Mouse (Mus musculus) heart, postnatal 0 days (tissue): ENCODE results near the gene Trpv3. TPM values are rescaled to one million over a fixed set of nuclear protein-coding genes. Genes with fewer than 3 reads are reported as not detected.

Experiments
- ATAC-seq: fragments of 200-750 bp; cut with Nextera tagmentation; 2 replicates; pipeline ENCODE4 v1.8.0; 2017; ENCODE audit warnings: low read depth, moderate number of reproducible peaks, moderate library complexity; ENCODE audit not compliant: insufficient read depth
- DNase-seq: peaks from one replicate; pipeline ENCODE4 v3.0.0-alpha.2; 2016; ENCODE audit warnings: low spot score
- H3K27ac ChIP-seq: fragments of 300-500 bp; sonication (generic); 2 replicates; pipeline ENCODE4 v1.5.1; 2014; ENCODE audit warnings: low read depth, mild to moderate bottlenecking
- H3K27me3 ChIP-seq: fragments of 300-500 bp; sonication (generic); 2 replicates; pipeline ENCODE4 v1.6.1; 2014; ENCODE audit warnings: low read length, mixed read lengths; ENCODE audit not compliant: control insufficient read depth, insufficient read depth
- H3K36me3 ChIP-seq: fragments of 300-500 bp; sonication (generic); replicated peaks from 2 replicates; pipeline ENCODE4 v1.6.1; 2014; ENCODE audit warnings: low read length, mixed read lengths; ENCODE audit not compliant: control insufficient read depth, insufficient read depth
- H3K4me1 ChIP-seq: fragments of 300-500 bp; sonication (generic); 2 replicates; pipeline ENCODE4 v1.6.1; 2014; ENCODE audit warnings: antibody characterized with exemption; ENCODE audit not compliant: control insufficient read depth, insufficient read depth
- H3K4me2 ChIP-seq: fragments of 300-500 bp; sonication (generic); 2 replicates; pipeline ENCODE4 v1.6.1; 2014; ENCODE audit warnings: low read depth, mild to moderate bottlenecking, low read length, moderate library complexity
- H3K4me3 ChIP-seq: fragments of 300-500 bp; sonication (generic); 2 replicates; pipeline ENCODE4 v1.5.1; 2014; ENCODE audit warnings: low read depth, low read length
- H3K9ac ChIP-seq: fragments of 300-500 bp; sonication (generic); replicated peaks from 2 replicates; pipeline ENCODE4 v1.6.1; 2014; ENCODE audit warnings: low read depth, low read length, mixed read lengths
- H3K9me3 ChIP-seq: fragments of 300-500 bp; sonication (generic); replicated peaks from 2 replicates; pipeline ENCODE4 v1.6.1; 2016; ENCODE audit warnings: low read length; ENCODE audit not compliant: control insufficient read depth
- CTCF ChIP-seq: IDR thresholded peaks from 2 replicates; pipeline ENCODE4 v1.5.1; 2016; ENCODE audit warnings: antibody characterized with exemption, control low read depth, low read depth
- EP300 ChIP-seq: IDR thresholded peaks from 2 replicates; pipeline ENCODE4 v1.6.1; 2016; ENCODE audit warnings: antibody characterized with exemption, low read depth
- WGBS: fragments of 180-500 bp; shearing (Covaris S2); extraction: QIAGEN DNeasy Blood & Tissue Kit; methylation state at CpG from one replicate; pipeline ENCODE4 v1.1.7; 2014; 5-methylcytosine and 5-hydroxymethylcytosine counted together
- polyA plus RNA-seq: library from polyadenylated mRNA; unstranded; fragments of >200 nt; fragmentation: Nextera tagmentation; extraction: Ambion mirVana; gene quantifications from 2 replicates; pipeline ENCODE4 v1.2.1, GENCODE M21; 2015
- total RNA-seq: library from RNA; depleted of rRNA; stranded (reverse); fragments of >200 nt; gene quantifications from 2 replicates; pipeline ENCODE4 v1.2.3, GENCODE M21; 2014; ENCODE audit warnings: low replicate concordance

The Trpv3 gene
- total and polyA plus RNA-seq, 2 experiments from 2014 or later, result 0.04 to 0.07 TPM

GRCm38 (mm10) chr11:73228881-73229280, 38.3 kb upstream of the Trpv3 start:
- DNase-seq (no peak), ATAC-seq (no peak)
- H3K36me3 ChIP-seq, result no peaks in the 10 kb centered on the region
- H3K4me1 ChIP-seq, result no peaks in the 10 kb centered on the region
- H3K9me3 ChIP-seq, result no peaks in the 10 kb centered on the region
- no peak for TF ChIP-seq CTCF
- no peak overlapping the region for H3K4me2 ChIP-seq
- WGBS, result 75% methylated on average over 5 of the region's 5 CpGs
- H3K9ac ChIP-seq, result no peak overlapping the region
- H3K27ac ChIP-seq, result no peak overlapping the region
- no peaks in the 10 kb centered on the region for H3K27me3 ChIP-seq
- no peak overlapping the region for H3K4me3 ChIP-seq

GRCm38 (mm10) chr11:73230081-73230480, 37.1 kb upstream of the Trpv3 start:
- 81% methylated on average over 5 of the region's 5 CpGs for WGBS
- Histone ChIP-seq H3K4me1 (no peaks in the 10 kb centered on the region), H3K9me3 (no peaks in the 10 kb centered on the region), H3K4me2 (no peak overlapping the region), H3K9ac (no peak overlapping the region), H3K27ac (no peak overlapping the region), H3K27me3 (no peaks in the 10 kb centered on the region), H3K4me3 (no peak overlapping the region), H3K36me3 (no peaks in the 10 kb centered on the region)
- TF ChIP-seq EP300, result no peak
- TF ChIP-seq CTCF, result no peak
- no peak for ATAC-seq
- no peak for DNase-seq

- no peak for ATAC-seq
- Histone ChIP-seq H3K9me3 (no peaks in the 10 kb centered on the region), H3K36me3 (no peaks in the 10 kb centered on the region), H3K4me3 (no peak overlapping the region), H3K27ac (no peak overlapping the region), H3K27me3 (no peaks in the 10 kb centered on the region), H3K9ac (no peak overlapping the region), H3K4me2 (no peak overlapping the region), H3K4me1 (no peaks in the 10 kb centered on the region)
- TF ChIP-seq EP300 (no peak), CTCF (no peak)
- 54% methylated on average over 2 of the region's 2 CpGs for WGBS
- DNase-seq, result no peak
These were observed 34.7 kb upstream of the Trpv3 start for GRCm38 (mm10) chr11:73232513-73232912.

GRCm38 (mm10) chr11:73233992-73234391, 33.2 kb upstream of the Trpv3 start, which contains the start of gene Trpv1:
TSS of gene Trpv1 (plus strand) at chr11:73234292.
- no peaks in the 10 kb centered on the region for H3K4me1 ChIP-seq
- 77% methylated on average over 5 of the region's 5 CpGs for WGBS
- no peak within 1 kb of the TSS for H3K4me2 ChIP-seq
- H3K4me3 ChIP-seq, result no peak within 1 kb of the TSS
- no peaks in the 10 kb centered on the region for H3K27me3 ChIP-seq
- TF ChIP-seq EP300 (no peak), CTCF (no peak)
- H3K9ac ChIP-seq, result no peak within 1 kb of the TSS
- H3K27ac ChIP-seq, result no peak within 1 kb of the TSS
- no peak for ATAC-seq
- H3K9me3 ChIP-seq, result no peaks in the 10 kb centered on the region
- DNase-seq, result no peak
- H3K36me3 ChIP-seq, result no peaks in the 10 kb centered on the region

GRCm38 (mm10) chr11:73235990-73236701, 31.0 kb upstream of the Trpv3 start:
- DNase-seq (peak; percentile 53), ATAC-seq (peak; percentile 82)
- no peaks in the 10 kb centered on the region for H3K9me3 ChIP-seq
- H3K9ac ChIP-seq, result no peak overlapping the region
- TF ChIP-seq EP300 (no peak), CTCF (no peak)
- H3K27ac ChIP-seq, result peak overlapping the region; percentile 84
- 18% methylated on average over 5 of the region's 5 CpGs for WGBS
- H3K4me1 ChIP-seq, result no peaks in the 10 kb centered on the region
- H3K4me3 ChIP-seq, result no peak overlapping the region
- no peaks in the 10 kb centered on the region for H3K36me3 ChIP-seq
- no peaks in the 10 kb centered on the region for H3K27me3 ChIP-seq
- no peak overlapping the region for H3K4me2 ChIP-seq

GRCm38 (mm10) chr11:73236731-73237130, 30.5 kb upstream of the Trpv3 start:
- H3K27me3 ChIP-seq, result no peaks in the 10 kb centered on the region
- ATAC-seq, result no peak
- no peak for DNase-seq
- no peak overlapping the region for H3K4me2 ChIP-seq
- H3K9me3 ChIP-seq, result no peaks in the 10 kb centered on the region
- no peaks in the 10 kb centered on the region for H3K4me1 ChIP-seq
- no peaks in the 10 kb centered on the region for H3K36me3 ChIP-seq
- 59% methylated on average over 3 of the region's 3 CpGs for WGBS
- H3K9ac ChIP-seq, result no peak overlapping the region
- TF ChIP-seq EP300 (no peak), CTCF (no peak)
- H3K27ac ChIP-seq, result peak overlapping the region; percentile 40; the same call in 1 of the 2 replicates
- no peak overlapping the region for H3K4me3 ChIP-seq
